Mouse (Mus musculus): ENCODE measurements around the gene Gabbr1. TPM values are rescaled to one million over a fixed set of nuclear protein-coding genes. Genes with fewer than 3 reads are reported as not detected.
"Not testable (repeated sequence)": the region's sequence is repeated elsewhere in the genome, so short reads cannot be mapped to it uniquely, and the experiment has no call there.

The Gabbr1 gene
- 100 to 1,000 TPM; 682 to 738 TPM for total RNA-seq (2021)
- long read RNA-seq, experiment 1, full-length matches to known transcripts, result 98 of 161 reads
- long read RNA-seq, experiment 1, partial matches to known transcripts, result 25 of 161 reads
- long read RNA-seq, experiment 1, other reads (novel, unspliced or antisense), result 38 of 161 reads
- long read RNA-seq, experiment 2, full-length matches to known transcripts, result 130 of 208 reads
- long read RNA-seq, experiment 2, partial matches to known transcripts, result 66 of 208 reads
- long read RNA-seq, experiment 2, other reads (novel, unspliced or antisense), result 12 of 208 reads

DNA sequence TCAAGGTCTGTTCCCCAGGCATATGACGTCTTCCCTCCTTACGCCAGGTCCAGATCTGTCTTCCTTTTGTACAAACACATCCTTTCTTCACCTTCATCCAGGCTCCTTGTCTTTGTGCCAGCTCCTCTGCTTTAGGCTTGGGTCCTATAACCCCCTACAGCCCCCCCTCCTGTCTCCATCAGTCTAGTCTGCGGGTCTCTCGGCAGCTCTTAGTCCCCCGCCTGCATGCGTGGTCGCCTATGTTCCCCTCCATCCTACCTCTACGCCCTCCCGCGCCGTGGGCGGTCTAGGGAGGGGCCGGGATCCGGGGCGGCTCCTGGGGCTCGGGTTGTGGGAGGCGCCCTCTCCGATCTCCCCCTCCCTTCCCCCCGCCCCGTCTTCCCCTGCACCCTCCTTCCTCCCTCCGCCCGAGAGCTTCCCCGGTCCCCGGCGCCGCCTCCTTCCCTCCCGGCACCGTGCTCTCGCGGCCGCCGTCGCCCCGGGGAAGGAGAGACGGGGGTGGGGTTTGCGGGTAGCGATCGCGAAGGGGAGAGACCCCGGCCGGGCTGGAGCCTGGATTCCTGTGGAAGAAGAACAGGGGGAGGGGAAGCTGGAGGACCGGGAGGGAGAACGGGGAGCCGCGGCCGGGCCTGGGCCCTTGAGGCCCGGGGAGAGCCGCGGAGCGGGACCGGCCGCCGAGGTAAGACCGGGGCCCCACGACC is at the start of gene Gabbr1:
Gene Gabbr1 (plus strand): TSS at position 356 of the 701 bp plus-strand sequence.
- H3K4me3 ChIP-seq, result peak within 1 kb of the TSS; percentile 83
- peak within 1 kb of the TSS; percentile 97 for H3K27ac ChIP-seq
- DNase-seq (ENCODE audit: low spot score in 2 of 2), result peak; percentile 84 to 86
- TF ChIP-seq CTCF (conservative IDR thresholded peaks at IDR 0.05), result no peak

DNA sequence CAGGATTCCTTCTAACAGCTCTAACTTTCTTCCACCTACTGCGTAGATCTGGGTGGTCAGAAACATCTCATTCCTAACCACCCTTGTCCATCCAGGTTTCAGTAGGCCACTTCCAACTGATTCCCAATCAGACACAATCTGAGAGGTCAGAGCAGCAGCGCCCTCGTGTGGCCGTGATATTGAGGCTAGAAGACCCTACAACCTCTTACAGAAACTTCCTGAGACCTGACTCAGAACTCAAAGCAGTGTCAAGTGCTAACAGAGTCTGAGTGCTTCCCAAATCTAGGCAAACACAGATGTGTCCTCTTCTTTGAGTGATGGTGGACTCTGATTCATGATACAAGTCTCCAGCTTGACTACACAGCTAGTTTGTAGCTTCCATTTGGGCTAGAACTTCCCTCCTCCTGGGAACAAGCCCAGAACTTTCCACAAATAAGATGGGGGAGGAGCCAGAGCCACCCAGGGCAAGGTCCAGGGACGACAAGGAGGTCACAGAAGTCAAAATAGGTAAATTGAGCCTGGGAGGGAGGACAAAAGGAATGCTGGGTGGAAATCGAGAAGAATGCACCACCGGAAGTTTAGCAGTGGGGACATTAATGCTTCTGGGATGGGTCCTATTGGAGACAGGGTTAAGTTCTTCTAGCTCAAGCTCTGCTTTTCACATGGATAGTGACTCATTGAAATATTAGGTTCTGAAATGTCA is 48.6 kb upstream of the Gabbr1 start:
- TF ChIP-seq CTCF (conservative IDR thresholded peaks at IDR 0.05), result peak; percentile 90
- Histone ChIP-seq H3K4me3 (no peak overlapping the region), H3K27ac (no peak overlapping the region)
- peak; percentile 68 to 80 for DNase-seq (ENCODE audit: low spot score in 2 of 2)

DNA sequence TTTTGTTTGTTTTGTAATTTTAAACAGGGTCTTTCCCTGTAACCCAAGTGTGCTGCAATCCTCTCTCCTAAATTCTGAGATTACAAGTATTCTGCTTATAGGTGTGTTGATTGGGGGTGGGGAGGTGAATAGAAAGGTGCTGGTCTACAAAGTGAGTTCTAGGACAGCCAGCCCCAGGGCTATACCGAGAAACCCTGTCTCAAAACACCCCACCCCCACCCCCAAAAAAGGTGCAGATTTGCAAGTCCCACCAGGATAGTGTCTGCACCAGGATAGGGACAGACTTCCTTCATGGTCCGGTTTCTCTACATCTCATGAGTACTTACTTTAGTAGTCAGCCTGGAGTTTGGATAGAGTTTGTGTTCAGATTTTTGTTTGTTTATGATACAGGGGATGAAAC is 47.3 kb upstream of the Gabbr1 start:
- no peak overlapping the region for H3K4me3 ChIP-seq
- no peak for DNase-seq (ENCODE audit: low spot score in 2 of 2)
- H3K27ac ChIP-seq, result no peak overlapping the region
- TF ChIP-seq CTCF (conservative IDR thresholded peaks at IDR 0.05), result no peak

DNA sequence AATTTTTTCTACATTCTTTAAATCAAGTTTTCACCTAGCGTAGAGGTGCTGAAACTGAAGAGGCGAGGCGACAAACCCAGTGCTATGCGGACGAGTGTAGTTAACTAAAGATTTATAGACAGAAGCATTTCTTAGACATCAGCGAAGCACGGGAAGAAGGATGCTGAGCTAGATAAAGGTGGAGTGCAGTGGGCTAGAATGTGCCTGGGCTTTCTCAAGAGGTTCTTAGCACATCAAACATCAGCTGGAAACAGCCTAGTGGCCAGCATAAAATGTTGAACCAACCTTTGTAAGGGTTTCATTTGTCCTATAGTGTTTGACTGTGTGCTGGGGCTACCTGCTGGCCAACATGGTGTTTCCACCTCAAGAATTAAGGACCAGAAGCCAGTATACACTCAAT is 44.9 kb upstream of the Gabbr1 start, which contains the start of gene Zfp57:
Gene Zfp57 (plus strand): TSS at position 301 of the 400 bp plus-strand sequence.
- Histone ChIP-seq H3K27ac (no peak within 1 kb of the TSS), H3K4me3 (no peak within 1 kb of the TSS)
- TF ChIP-seq CTCF (conservative IDR thresholded peaks at IDR 0.05), result no peak
- no peak for DNase-seq (ENCODE audit: low spot score in 2 of 2)

DNA sequence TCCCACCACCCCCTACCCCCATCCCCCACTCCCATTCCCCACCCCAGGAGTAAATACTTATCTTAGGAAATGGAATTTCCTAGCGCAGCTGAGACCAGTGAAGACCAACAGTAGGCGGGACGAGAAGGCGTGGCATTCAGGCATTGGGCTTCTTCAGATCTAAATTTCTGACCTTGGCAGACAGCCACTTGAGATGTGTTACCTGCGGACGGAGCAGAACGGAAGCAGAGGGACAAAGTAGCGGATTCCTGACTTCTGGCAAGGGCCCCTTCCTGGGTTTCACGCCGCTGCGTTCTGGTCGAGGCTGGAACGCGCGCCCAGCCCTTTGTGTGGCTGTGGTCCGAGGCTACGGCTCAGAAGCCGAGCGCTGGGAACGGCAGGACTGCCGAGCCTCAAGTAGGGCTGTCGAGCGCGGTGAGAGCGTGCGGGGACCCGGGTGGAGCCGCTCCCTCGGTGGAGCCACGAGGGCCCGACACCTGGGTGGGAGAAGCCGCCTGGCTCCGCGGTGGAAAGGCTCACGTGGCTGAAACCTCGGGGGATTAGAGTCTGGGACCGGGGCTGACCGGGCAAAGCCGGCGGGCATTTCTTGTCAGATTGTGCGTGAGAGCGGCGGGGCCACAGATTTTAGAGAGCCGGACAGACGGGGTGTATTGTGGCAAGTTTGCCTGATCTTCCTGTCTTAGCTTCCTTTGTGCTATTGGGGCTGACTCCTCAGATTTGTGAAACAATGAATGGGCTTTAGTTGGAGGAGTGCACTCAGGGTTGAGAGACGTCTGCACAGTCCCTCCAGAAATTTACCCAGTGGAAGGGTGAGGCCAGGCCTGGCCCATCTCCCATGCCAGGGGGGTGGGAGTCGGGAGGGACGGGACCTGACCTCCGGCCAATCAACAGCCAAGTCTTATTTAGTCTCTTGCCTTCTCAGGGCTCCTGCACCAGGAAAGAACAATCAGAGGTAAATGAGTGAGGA is 43.1 kb upstream of the Gabbr1 start:
- Histone ChIP-seq H3K4me3 (peak overlapping the region; percentile 70), H3K27ac (peak overlapping the region; percentile 80)
- no peak for TF ChIP-seq CTCF (conservative IDR thresholded peaks at IDR 0.05)
- DNase-seq (ENCODE audit: low spot score in 2 of 2), result peak; percentile 4 to 33

DNA sequence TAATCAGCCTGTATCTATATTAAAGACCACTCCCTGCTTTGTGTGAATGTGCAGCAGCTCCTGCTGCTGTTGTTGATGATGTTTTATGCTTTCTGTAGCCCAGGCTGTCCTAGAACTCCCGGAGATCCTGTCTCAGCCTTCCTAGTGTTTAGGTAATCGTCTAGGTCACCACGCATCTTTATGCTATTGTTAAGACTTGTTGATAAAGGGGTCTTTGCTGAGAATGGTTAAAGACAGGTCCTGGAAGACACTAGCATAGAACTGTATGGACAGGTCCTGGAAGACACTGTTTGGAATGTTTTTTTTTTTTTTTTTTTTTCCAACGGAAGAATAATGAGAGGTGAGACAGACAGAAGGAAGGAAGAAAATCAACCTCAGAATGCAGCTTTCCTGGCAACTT is 42.4 kb upstream of the Gabbr1 start:
- TF ChIP-seq CTCF (conservative IDR thresholded peaks at IDR 0.05), result no peak
- no peak for DNase-seq (ENCODE audit: low spot score in 2 of 2)
- Histone ChIP-seq H3K27ac (no peak overlapping the region), H3K4me3 (peak overlapping the region; percentile 70)

DNA sequence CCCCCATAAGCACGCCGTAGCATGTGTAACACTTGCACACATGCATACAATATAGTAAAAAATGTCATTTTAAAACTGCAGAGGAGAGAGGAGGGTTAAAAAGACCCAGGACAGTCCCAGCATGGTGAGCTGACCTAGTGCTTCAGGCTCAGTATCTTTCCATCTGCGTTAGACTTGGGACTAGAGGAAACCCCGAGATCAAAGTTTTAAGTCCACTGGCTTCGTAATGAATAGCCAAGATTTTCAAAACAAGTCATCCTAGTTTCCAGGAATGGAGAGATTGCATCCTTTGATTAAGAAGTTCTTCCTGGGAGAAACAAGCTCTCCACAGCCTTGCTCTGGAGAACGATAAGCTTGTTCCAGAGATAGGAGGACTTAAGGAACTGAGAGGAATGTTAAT is 37.6 kb upstream of the Gabbr1 start:
- DNase-seq (ENCODE audit: low spot score in 2 of 2), result no peak
- H3K27ac ChIP-seq, result no peak overlapping the region
- H3K4me3 ChIP-seq, result no peak overlapping the region
- TF ChIP-seq CTCF (conservative IDR thresholded peaks at IDR 0.05), result no peak

DNA sequence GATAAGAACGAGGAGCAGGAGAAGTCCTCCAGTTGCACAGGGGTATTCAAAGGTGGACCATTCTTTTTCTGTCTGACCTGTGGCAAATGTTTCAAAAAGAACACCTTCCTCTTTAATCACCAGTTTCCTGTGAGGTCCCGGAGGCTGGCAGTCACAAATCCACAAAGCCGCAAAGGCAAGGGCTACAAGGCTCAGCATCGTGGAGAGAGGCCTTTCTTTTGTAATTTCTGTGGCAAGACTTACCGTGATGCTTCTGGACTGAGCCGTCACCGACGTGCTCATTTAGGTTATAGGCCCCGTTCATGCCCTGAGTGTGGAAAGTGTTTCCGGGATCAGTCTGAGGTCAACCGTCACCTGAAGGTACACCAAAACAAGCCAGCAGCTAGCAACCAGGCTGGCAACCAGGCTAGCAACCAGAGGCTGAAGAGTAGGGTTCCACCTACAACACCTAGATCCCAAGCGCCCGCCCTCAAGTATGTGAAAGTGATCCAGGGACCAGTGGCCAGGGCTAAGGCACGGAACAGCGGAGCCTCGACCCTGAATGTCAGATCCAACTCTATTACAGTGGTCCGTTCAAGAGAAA is 36.2 kb upstream of the Gabbr1 start:
- no peak for DNase-seq (ENCODE audit: low spot score in 2 of 2)
- no peak for TF ChIP-seq CTCF (conservative IDR thresholded peaks at IDR 0.05)

DNA sequence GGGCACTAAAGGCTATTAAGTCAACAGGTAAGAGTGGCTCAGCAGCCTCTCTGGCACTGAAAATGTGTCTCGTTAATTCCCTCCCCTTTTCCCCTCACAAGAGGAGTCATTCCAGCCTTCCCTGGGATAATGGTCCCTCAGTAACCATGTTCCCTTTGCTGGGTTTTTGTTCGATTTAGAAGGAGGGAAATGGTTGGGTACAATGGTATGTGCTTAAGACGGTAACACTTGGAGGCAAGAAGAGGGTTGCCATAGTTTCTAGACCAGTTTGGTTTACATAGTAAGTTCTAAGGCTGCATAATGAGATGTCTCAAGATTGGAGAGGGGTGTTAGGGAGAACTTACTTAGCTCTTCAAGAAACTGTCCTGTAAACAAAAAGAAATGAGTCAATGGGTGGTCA is 34.0 kb upstream of the Gabbr1 start:
- DNase-seq (ENCODE audit: low spot score in 2 of 2), result no peak
- Histone ChIP-seq H3K27ac (no peak overlapping the region), H3K4me3 (no peak overlapping the region)
- TF ChIP-seq CTCF (conservative IDR thresholded peaks at IDR 0.05), result no peak

More for the DNA sequence above, 36.2 kb upstream of the Gabbr1 start:
- H3K27ac ChIP-seq, result no peak overlapping the region
- no peak overlapping the region for H3K4me3 ChIP-seq

DNA sequence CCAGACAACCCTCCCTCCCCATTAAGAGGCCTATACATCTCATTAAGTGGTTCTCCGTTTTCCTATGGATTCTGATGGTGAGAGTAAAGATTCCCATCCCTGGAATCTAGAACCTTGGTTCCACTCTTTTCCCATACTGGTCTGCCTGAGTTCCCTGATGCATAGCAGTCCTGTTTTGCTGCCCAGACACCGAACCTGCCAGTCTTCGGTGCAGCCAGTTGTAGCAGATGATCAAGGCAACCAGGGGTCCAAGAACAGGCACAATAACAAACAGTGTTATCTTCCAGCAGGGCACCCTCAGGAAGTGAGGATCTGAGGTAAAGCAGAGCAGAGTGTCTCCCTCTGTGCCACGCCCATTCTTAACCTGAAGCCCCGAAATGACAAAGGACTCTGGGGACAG is 33.6 kb upstream of the Gabbr1 start:
- DNase-seq (ENCODE audit: low spot score in 2 of 2), result no peak
- H3K4me3 ChIP-seq, result no peak overlapping the region
- no peak overlapping the region for H3K27ac ChIP-seq
- no peak for TF ChIP-seq CTCF (conservative IDR thresholded peaks at IDR 0.05)

DNA sequence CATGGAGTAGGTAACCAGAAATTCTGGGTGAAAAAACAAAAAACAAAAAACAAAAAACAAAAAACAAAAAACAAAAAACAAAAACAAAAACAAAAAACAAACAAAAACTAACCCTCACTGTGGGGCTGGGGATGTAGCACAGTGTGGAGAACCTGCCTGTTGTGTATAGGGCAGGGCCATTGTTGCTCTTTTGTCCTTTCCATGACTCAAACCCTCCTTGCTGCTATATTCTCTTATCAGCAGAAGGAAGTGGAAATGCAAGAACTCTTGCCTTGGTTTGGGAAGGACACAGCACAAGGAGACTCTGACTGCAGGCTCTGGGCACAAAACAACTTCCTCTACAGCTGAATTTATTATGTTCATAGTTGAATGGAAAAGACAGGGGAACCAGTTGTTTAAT is 29.4 kb upstream of the Gabbr1 start:
- DNase-seq (ENCODE audit: low spot score in 2 of 2), result no peak
- Histone ChIP-seq H3K27ac (peak overlapping the region; percentile 89; the same call in 1 of the 2 replicates), H3K4me3 (no peak overlapping the region)
- TF ChIP-seq CTCF (conservative IDR thresholded peaks at IDR 0.05), result no peak

DNA sequence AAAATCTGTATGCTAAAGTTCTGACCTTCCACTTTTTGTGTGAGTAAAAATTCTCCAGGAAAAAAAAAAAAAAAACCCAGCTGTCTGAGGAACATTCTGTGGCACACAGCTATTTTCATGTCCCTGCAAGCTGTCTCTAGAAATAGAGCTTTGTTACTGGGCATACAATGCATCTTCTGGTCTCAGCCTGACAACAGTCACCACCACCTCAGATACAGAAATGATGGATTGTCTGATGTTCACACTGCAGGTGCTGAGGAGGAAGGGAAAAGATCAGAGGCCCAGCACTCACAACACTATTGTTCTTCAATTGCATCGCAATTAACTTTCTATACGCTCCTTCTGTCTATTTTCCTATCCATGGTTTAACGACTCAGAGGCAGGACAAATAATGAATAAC is 27.4 kb upstream of the Gabbr1 start:
- peak overlapping the region; percentile 89 for H3K27ac ChIP-seq
- no peak for TF ChIP-seq CTCF (conservative IDR thresholded peaks at IDR 0.05)

DNA sequence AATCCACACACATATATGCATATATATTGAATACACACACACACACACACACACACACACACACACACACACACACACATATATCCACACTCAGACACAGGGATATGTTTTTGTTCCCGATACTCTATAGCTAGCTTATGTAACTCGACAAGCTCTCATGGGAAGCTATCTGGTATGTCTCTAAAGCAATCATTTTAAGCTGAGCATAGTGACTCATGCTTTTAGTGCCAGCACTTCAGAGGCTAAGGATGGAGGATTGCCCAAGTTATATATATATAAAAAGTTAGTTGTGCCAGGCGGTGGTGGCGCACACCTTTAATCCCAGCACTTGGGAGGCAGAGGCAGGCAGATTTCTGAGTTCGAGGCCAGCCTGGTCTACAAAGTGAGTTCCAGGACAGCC is 26.5 kb upstream of the Gabbr1 start:
- not testable (repeated sequence) for DNase-seq (ENCODE audit: low spot score in 2 of 2); H3K4me3 ChIP-seq
- peak overlapping the region; percentile 89; the same call in 1 of the 2 replicates for H3K27ac ChIP-seq

More for the DNA sequence above, 27.4 kb upstream of the Gabbr1 start:
- peak; percentile 15 to 23 for DNase-seq (ENCODE audit: low spot score in 2 of 2)
- H3K4me3 ChIP-seq, result peak overlapping the region; percentile 2; the same call in 1 of the 2 replicates
